Mouse (Mus musculus) intestine, embryonic 16.5 days (tissue): ENCODE data around the gene Pigc. TPM values are rescaled to one million over a fixed set of nuclear protein-coding genes. Genes with fewer than 3 reads are reported as not detected.

ENCODE experiments used
- ATAC-seq: fragments of 200-750 bp; cut with Nextera tagmentation; 2 replicates; pipeline ENCODE4 v1.8.0; 2017; ENCODE audit warnings: moderate TSS enrichment, moderate library complexity
- H3K27ac ChIP-seq: fragments of 300-500 bp; sonication (generic); 2 replicates; pipeline ENCODE4 v1.5.1; 2014; ENCODE audit warnings: mild to moderate bottlenecking, low read length
- H3K27me3 ChIP-seq: fragments of 300-500 bp; sonication (generic); replicated peaks from 2 replicates; pipeline ENCODE4 v1.6.1; 2014; ENCODE audit warnings: low read length, control low read depth, mixed read lengths; ENCODE audit not compliant: control insufficient read depth, insufficient read depth
- H3K36me3 ChIP-seq: fragments of 300-500 bp; sonication (generic); 2 replicates; pipeline ENCODE4 v1.6.1; 2014; ENCODE audit warnings: low read length, control low read depth; ENCODE audit not compliant: control insufficient read depth, insufficient read depth
- H3K4me1 ChIP-seq: fragments of 300-500 bp; sonication (generic); 2 replicates; pipeline ENCODE4 v1.6.1; 2014; ENCODE audit warnings: low read length, control low read depth, mixed read lengths; ENCODE audit not compliant: control insufficient read depth, insufficient read depth
- H3K4me2 ChIP-seq: fragments of 300-500 bp; sonication (generic); 2 replicates; pipeline ENCODE4 v1.6.1; 2014; ENCODE audit warnings: low read depth, low read length, control low read depth
- H3K4me3 ChIP-seq: fragments of 300-500 bp; sonication (generic); 2 replicates; pipeline ENCODE4 v1.5.1; 2014; ENCODE audit warnings: mild to moderate bottlenecking, low read length
- H3K9ac ChIP-seq: fragments of 300-500 bp; sonication (generic); 2 replicates; pipeline ENCODE4 v1.6.1; 2014; ENCODE audit warnings: low read depth, low read length
- H3K9me3 ChIP-seq: fragments of 300-500 bp; sonication (generic); 2 replicates; pipeline ENCODE4 v1.6.1; 2016; ENCODE audit warnings: low read length, control low read depth; ENCODE audit not compliant: control insufficient read depth
- WGBS: fragments of 180-500 bp; shearing (Covaris S2); extraction: QIAGEN DNeasy Blood & Tissue Kit; methylation state at CpG from one replicate; pipeline ENCODE4 v1.1.7; 2014; 5-methylcytosine and 5-hydroxymethylcytosine counted together
- polyA plus RNA-seq: library from polyadenylated mRNA; unstranded; fragments of >200 nt; fragmentation: Nextera tagmentation; extraction: Ambion mirVana; gene quantifications from 2 replicates; pipeline ENCODE4 v1.2.1, GENCODE M21; 2015

Pigc gene
- polyA plus RNA-seq, 1 experiment from 2014 or later: 35.8 TPM

GRCm38 (mm10) chr1:161970874-161971273, 1.9 kb downstream of the Pigc start:
- Histone ChIP-seq H3K27me3 (no peaks in the 10 kb centered on the region), H3K4me2 (no peak overlapping the region), H3K27ac (no peak overlapping the region), H3K9ac (no peak overlapping the region), H3K9me3 (no peaks in the 10 kb centered on the region), H3K36me3 (peaks cover 2% of the 10 kb centered on the region; the same call in 1 of the 2 replicates), H3K4me1 (peaks cover 13% of the 10 kb centered on the region), H3K4me3 (no peak overlapping the region)
- 95% methylated on average over 9 of the region's 9 CpGs for WGBS
- no peak for ATAC-seq

- H3K36me3 ChIP-seq: peaks cover 2% of the 10 kb centered on the region; the same call in 1 of the 2 replicates
- H3K4me1 ChIP-seq: peaks cover 18% of the 10 kb centered on the region
- H3K27me3 ChIP-seq: no peaks in the 10 kb centered on the region
- WGBS: 90% methylated on average over 8 of the region's 8 CpGs
- H3K4me2 ChIP-seq: no peak overlapping the region
- no peak overlapping the region for H3K9ac ChIP-seq
- H3K9me3 ChIP-seq: no peaks in the 10 kb centered on the region
- H3K4me3 ChIP-seq: no peak overlapping the region
- ATAC-seq: no peak
- no peak overlapping the region for H3K27ac ChIP-seq
These were observed 3.2 kb downstream of the Pigc start for GRCm38 (mm10) chr1:161972233-161972632.

DNA sequence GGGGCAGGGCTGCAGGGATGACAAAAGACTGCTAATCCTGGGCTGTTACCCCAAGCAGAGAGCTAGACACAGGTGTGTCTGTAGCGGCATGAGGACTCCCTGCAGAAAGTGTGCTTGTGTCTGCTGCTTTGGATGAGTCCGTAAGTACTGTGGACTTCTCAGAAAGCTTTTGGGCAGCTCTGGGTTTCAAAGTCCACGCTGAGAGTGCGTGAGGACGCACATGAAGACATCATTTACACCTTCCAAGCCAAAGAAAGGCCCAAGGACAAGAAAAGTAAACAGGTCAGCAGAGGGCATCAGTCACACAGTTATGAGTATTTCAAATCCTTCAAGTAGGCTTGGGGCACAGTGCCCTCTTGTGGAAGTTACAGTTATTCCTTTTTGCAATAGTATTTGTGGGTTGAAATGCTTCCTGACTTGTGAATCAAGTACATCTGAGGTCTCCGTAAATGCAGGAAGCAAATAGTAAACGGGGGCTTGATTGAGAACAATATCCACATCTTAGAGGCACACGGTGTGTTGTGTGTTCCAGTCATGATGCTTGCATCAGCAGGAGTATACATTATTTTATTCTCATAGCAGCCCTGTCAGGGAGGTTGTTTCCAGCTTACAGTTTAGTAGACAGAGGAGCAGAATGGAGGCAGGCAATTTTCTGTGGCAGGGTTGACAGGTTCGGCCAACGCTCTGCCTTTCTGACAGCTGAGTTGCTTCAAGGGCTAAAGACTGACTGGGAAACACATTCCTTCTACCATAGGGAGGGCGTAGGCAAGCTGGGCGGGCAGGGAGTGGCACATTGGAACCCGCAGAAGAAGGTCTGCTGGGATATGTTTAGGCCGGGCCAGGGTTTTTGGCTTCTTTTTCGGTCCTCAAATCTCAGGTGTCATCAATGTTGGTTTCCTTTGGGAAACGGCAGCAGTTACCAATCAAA, 7.5 kb downstream of the Pigc start:
- ATAC-seq: peak; percentile 76
- Histone ChIP-seq H3K4me3 (no peak overlapping the region), H3K36me3 (no peaks in the 10 kb centered on the region), H3K4me1 (peaks cover 7% of the 10 kb centered on the region), H3K9ac (no peak overlapping the region), H3K9me3 (no peaks in the 10 kb centered on the region), H3K4me2 (no peak overlapping the region), H3K27me3 (no peaks in the 10 kb centered on the region), H3K27ac (no peak overlapping the region; the same call in 1 of the 2 replicates)
- 48% methylated on average over 16 of the region's 16 CpGs for WGBS

- no peaks in the 10 kb centered on the region for H3K27me3 ChIP-seq
- peaks cover 7% of the 10 kb centered on the region for H3K4me1 ChIP-seq
- H3K36me3 ChIP-seq: no peaks in the 10 kb centered on the region
- ATAC-seq: no peak
- no peaks in the 10 kb centered on the region for H3K9me3 ChIP-seq
- no peak overlapping the region for H3K4me3 ChIP-seq
- H3K9ac ChIP-seq: no peak overlapping the region
- H3K4me2 ChIP-seq: no peak overlapping the region
- H3K27ac ChIP-seq: no peak overlapping the region
- WGBS: 60% methylated on average over 4 of the region's 4 CpGs
These were observed 8.3 kb downstream of the Pigc start for GRCm38 (mm10) chr1:161977331-161977730.

GRCm38 (mm10) chr1:161978173-161978700, 9.3 kb downstream of the Pigc start:
- Histone ChIP-seq H3K4me3 (no peak overlapping the region), H3K4me1 (peaks cover 7% of the 10 kb centered on the region), H3K9ac (no peak overlapping the region), H3K36me3 (no peaks in the 10 kb centered on the region), H3K27ac (no peak overlapping the region), H3K9me3 (no peaks in the 10 kb centered on the region), H3K27me3 (no peaks in the 10 kb centered on the region), H3K4me2 (no peak overlapping the region)
- no peak for ATAC-seq
- 86% methylated on average over 5 of the region's 5 CpGs for WGBS

GRCm38 (mm10) chr1:161979536-161979935, 10.6 kb downstream of the Pigc start, which contains the start of gene 4930558K02Rik:
TSS of gene 4930558K02Rik (minus strand) at chr1:161979636.
- Histone ChIP-seq H3K9me3 (no peaks in the 10 kb centered on the region), H3K4me2 (no peak within 1 kb of the TSS), H3K27ac (no peak within 1 kb of the TSS), H3K4me3 (no peak within 1 kb of the TSS), H3K9ac (no peak within 1 kb of the TSS), H3K27me3 (no peaks in the 10 kb centered on the region), H3K36me3 (no peaks in the 10 kb centered on the region), H3K4me1 (peaks cover 7% of the 10 kb centered on the region)
- ATAC-seq: no peak
- 83% methylated on average over 1 of the region's 1 CpGs for WGBS

DNA sequence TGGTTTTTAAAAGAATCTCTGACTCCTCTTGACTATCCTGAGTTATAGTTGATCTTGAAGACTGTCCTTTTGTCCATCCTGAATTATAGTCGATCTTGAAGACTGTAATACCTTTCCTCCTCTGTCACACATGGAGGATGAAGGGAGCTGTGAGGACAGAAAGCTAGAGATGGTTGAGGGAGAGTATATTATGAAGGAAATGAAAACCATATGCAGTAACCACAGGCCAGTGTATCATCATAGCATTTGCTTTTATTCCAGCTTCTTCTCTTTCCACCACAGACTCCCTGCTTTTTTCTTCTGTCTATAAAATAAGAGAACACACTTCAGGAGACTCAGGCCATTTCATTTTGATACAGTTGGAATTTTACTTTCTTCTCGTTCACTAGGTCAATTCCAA, 11.1 kb downstream of the Pigc start:
- Histone ChIP-seq H3K27me3 (no peaks in the 10 kb centered on the region), H3K27ac (no peak overlapping the region), H3K4me1 (peaks cover 7% of the 10 kb centered on the region), H3K4me3 (no peak overlapping the region), H3K36me3 (no peaks in the 10 kb centered on the region), H3K9ac (no peak overlapping the region), H3K9me3 (no peaks in the 10 kb centered on the region), H3K4me2 (no peak overlapping the region)
- 82% methylated on average over 2 of the region's 2 CpGs for WGBS
- ATAC-seq: no peak

GRCm38 (mm10) chr1:161980626-161981298, 11.8 kb downstream of the Pigc start:
- 77% methylated on average over 9 of the region's 9 CpGs for WGBS
- ATAC-seq: no peak
- Histone ChIP-seq H3K27me3 (no peaks in the 10 kb centered on the region), H3K27ac (no peak overlapping the region), H3K9ac (no peak overlapping the region), H3K9me3 (no peaks in the 10 kb centered on the region), H3K4me3 (no peak overlapping the region), H3K4me2 (no peak overlapping the region), H3K4me1 (peaks cover 6% of the 10 kb centered on the region), H3K36me3 (no peaks in the 10 kb centered on the region)

GRCm38 (mm10) chr1:161983451-161983850, 14.5 kb downstream of the Pigc start:
- H3K4me3 ChIP-seq: no peak overlapping the region
- H3K9me3 ChIP-seq: no peaks in the 10 kb centered on the region
- H3K4me2 ChIP-seq: no peak overlapping the region
- no peaks in the 10 kb centered on the region for H3K36me3 ChIP-seq
- H3K27me3 ChIP-seq: no peaks in the 10 kb centered on the region
- WGBS: 63% methylated on average over 6 of the region's 6 CpGs
- ATAC-seq: no peak
- H3K4me1 ChIP-seq: no peaks in the 10 kb centered on the region
- H3K9ac ChIP-seq: no peak overlapping the region
- no peak overlapping the region for H3K27ac ChIP-seq
